Mouse (Mus musculus): Measurements from ENCODE around the gene Large1. TPM values are rescaled to one million over a fixed set of nuclear protein-coding genes. Genes with fewer than 3 reads are reported as not detected.
A peak's percentile ranks its signal among the peaks of the same experiment; 100 is the strongest.
"Not testable (repeated sequence)": the region's sequence is repeated elsewhere in the genome, so short reads cannot be mapped to it uniquely, and the experiment has no call there.

Gene Large1
- polyA plus RNA-seq, 1 experiment from 2014 or later: 16.8 TPM

- ATAC-seq (replicated peaks): no peak
- 44% methylated on average over 3 of the region's 3 CpGs for WGBS
Observed at GRCm38 (mm10) chr8:73328056-73328455, 25.3 kb downstream of the Large1 start.

DNA sequence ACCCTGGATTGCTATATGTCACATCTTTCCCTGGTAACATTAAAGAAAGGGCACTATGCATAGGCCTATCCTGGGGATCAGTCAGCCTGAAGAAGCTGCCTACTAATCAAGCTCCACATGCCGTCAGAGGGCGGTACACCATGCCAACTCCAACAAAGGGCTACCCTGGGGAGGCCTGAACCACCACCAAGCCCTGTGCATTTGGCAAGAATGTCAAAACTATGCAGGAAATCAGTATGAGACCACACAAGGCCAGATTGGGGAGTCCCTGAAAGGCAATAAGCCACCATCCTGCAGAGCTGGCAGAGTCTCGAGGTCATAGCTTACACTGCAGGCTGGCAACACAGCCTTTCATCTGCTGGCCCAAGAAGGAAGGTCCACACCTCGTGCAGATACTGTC is 28.7 kb downstream of the Large1 start:
- H3K4me3 ChIP-seq: no peak overlapping the region
- H3K9ac ChIP-seq (replicated peaks): no peak overlapping the region
- 53% methylated on average over 4 of the region's 4 CpGs for WGBS
- no peak overlapping the region for H3K27ac ChIP-seq (replicated peaks)
- H3K27me3 ChIP-seq: no peaks in the 10 kb centered on the region
- H3K4me2 ChIP-seq (replicated peaks): no peak overlapping the region
- H3K9me3 ChIP-seq: no peaks in the 10 kb centered on the region
- ATAC-seq (replicated peaks): no peak
- no peaks in the 10 kb centered on the region for H3K36me3 ChIP-seq
- peaks cover 6% of the 10 kb centered on the region for H3K4me1 ChIP-seq

More at GRCm38 (mm10) chr8:73328056-73328455, 25.3 kb downstream of the Large1 start:
- Histone ChIP-seq H3K4me3 (no peak overlapping the region), H3K9me3 (no peaks in the 10 kb centered on the region), H3K4me1 (peaks cover 6% of the 10 kb centered on the region), H3K36me3 (no peaks in the 10 kb centered on the region), H3K4me2 (replicated peaks) (no peak overlapping the region), H3K27ac (replicated peaks) (no peak overlapping the region), H3K9ac (replicated peaks) (no peak overlapping the region), H3K27me3 (no peaks in the 10 kb centered on the region)

DNA sequence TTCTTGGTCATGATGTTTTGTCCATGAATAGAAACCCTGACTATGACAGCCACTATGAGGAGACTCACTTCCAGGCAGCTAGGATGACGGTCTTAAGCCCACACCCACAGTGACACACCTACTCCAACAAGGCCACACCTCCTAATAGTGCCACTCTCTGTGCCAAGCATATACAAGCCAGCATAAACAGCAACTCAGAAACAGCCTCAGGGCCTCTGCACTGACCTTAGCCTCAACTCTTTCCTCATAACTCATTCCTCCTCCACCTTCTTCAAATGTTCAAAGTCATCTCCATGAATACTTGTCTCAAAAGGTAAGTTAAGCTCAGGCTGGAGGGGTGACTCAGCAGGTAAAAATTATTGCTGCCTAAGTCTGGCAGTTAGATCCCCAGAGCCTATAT is 29.7 kb downstream of the Large1 start:
- H3K9ac ChIP-seq (replicated peaks): no peak overlapping the region
- WGBS: 88% methylated on average over 1 of the region's 1 CpGs
- no peaks in the 10 kb centered on the region for H3K36me3 ChIP-seq
- H3K4me2 ChIP-seq (replicated peaks): no peak overlapping the region
- peaks cover 6% of the 10 kb centered on the region for H3K4me1 ChIP-seq
- no peak overlapping the region for H3K4me3 ChIP-seq
- no peaks in the 10 kb centered on the region for H3K27me3 ChIP-seq
- no peaks in the 10 kb centered on the region for H3K9me3 ChIP-seq
- no peak overlapping the region for H3K27ac ChIP-seq (replicated peaks)
- ATAC-seq (replicated peaks): no peak

DNA sequence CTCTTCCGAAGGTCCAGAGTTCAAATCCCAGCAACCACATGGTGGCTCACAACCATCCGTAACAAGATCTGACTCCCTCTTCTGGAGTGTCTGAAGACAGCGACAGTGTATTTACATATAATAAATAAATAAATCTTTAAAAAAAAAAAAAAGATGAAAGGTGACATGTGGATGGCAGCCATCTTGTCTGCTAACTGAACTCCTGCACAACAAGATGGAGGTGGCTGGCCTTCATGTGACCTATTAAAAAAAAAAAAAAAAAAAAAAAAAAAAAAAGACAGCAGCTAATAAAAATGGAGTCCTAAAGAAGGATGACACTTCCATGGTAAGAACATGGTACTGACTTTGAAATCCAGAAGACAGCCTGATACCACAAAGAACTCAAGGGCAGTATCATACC is 33.8 kb downstream of the Large1 start:
- ATAC-seq (replicated peaks): peak; percentile 66; the same call in 1 of the 2 replicates
- not testable (repeated sequence) for H3K4me3 ChIP-seq; H3K4me1 ChIP-seq; H3K9me3 ChIP-seq; H3K4me2 ChIP-seq (replicated peaks); H3K36me3 ChIP-seq; H3K27ac ChIP-seq (replicated peaks); H3K27me3 ChIP-seq; H3K9ac ChIP-seq (replicated peaks)
- 90% methylated on average over 1 of the region's 3 CpGs for WGBS

- whole genome bisulfite sequencing: 99% methylated on average over 2 of the region's 2 CpGs
- H3K4me1 ChIP-seq: no peaks in the 10 kb centered on the region
- H3K9ac ChIP-seq (replicated peaks): no peak overlapping the region
- no peak overlapping the region for H3K4me3 ChIP-seq
- no peak for ATAC-seq (replicated peaks)
- H3K9me3 ChIP-seq: no peaks in the 10 kb centered on the region
- no peak overlapping the region for H3K4me2 ChIP-seq (replicated peaks)
- H3K27ac ChIP-seq (replicated peaks): no peak overlapping the region
- H3K36me3 ChIP-seq: no peaks in the 10 kb centered on the region
- H3K27me3 ChIP-seq: no peaks in the 10 kb centered on the region
Observed at GRCm38 (mm10) chr8:73313911-73314310, 39.4 kb downstream of the Large1 start.

GRCm38 (mm10) chr8:73312714-73313607 is 40.4 kb downstream of the Large1 start:
- Histone ChIP-seq H3K9me3 (no peaks in the 10 kb centered on the region), H3K9ac (replicated peaks) (no peak overlapping the region), H3K4me1 (no peaks in the 10 kb centered on the region), H3K27me3 (no peaks in the 10 kb centered on the region), H3K27ac (replicated peaks) (no peak overlapping the region), H3K4me2 (replicated peaks) (no peak overlapping the region), H3K36me3 (no peaks in the 10 kb centered on the region), H3K4me3 (no peak overlapping the region)
- 87% methylated on average over 8 of the region's 8 CpGs for WGBS
- no peak for ATAC-seq (replicated peaks)

GRCm38 (mm10) chr8:73310471-73310870 is 42.9 kb downstream of the Large1 start:
- no peak overlapping the region for H3K4me2 ChIP-seq (replicated peaks)
- 100% methylated on average over 1 of the region's 1 CpGs for WGBS
- H3K27me3 ChIP-seq: no peaks in the 10 kb centered on the region
- ATAC-seq (replicated peaks): no peak
- H3K36me3 ChIP-seq: no peaks in the 10 kb centered on the region
- H3K4me3 ChIP-seq: no peak overlapping the region
- H3K9ac ChIP-seq (replicated peaks): no peak overlapping the region
- H3K27ac ChIP-seq (replicated peaks): no peak overlapping the region
- no peaks in the 10 kb centered on the region for H3K4me1 ChIP-seq
- H3K9me3 ChIP-seq: no peaks in the 10 kb centered on the region

- Histone ChIP-seq H3K27me3 (no peaks in the 10 kb centered on the region), H3K4me2 (replicated peaks) (no peak overlapping the region), H3K4me3 (no peak overlapping the region), H3K9me3 (no peaks in the 10 kb centered on the region), H3K9ac (replicated peaks) (no peak overlapping the region), H3K36me3 (no peaks in the 10 kb centered on the region), H3K4me1 (no peaks in the 10 kb centered on the region), H3K27ac (replicated peaks) (no peak overlapping the region)
- ATAC-seq (replicated peaks): no peak
Observed at GRCm38 (mm10) chr8:73310036-73310435, 43.3 kb downstream of the Large1 start.

- no peak overlapping the region for H3K9ac ChIP-seq (replicated peaks)
- H3K27ac ChIP-seq (replicated peaks): no peak overlapping the region
- H3K4me3 ChIP-seq: no peak overlapping the region
- no peak for ATAC-seq (replicated peaks)
- H3K27me3 ChIP-seq: no peaks in the 10 kb centered on the region
- H3K9me3 ChIP-seq: no peaks in the 10 kb centered on the region
- WGBS: 87% methylated on average over 4 of the region's 4 CpGs
- H3K4me1 ChIP-seq: no peaks in the 10 kb centered on the region
- no peaks in the 10 kb centered on the region for H3K36me3 ChIP-seq
- H3K4me2 ChIP-seq (replicated peaks): no peak overlapping the region
Observed at GRCm38 (mm10) chr8:73303907-73304306, 49.4 kb downstream of the Large1 start.

DNA sequence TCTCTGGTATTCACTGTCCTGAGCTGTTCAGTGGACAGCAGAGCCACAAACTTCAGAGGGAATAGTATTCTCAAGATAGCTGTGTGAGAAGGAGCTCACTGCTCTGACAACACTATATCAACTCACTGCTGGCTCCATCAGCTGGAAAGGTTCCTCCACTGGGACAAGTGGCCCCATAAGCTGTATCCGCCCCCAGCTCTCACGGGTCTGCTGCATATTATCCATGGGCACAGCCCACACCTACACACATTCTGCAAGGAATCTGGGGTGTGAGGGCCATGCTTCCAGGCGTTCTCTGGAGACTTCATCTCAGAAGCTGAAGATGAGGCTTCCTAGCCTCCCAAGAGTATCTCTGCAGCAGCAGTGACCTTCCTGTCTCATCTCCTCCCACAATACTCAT is 50.4 kb downstream of the Large1 start:
- Histone ChIP-seq H3K36me3 (no peaks in the 10 kb centered on the region), H3K27ac (replicated peaks) (no peak overlapping the region)
- 94% methylated on average over 3 of the region's 3 CpGs for WGBS

DNA sequence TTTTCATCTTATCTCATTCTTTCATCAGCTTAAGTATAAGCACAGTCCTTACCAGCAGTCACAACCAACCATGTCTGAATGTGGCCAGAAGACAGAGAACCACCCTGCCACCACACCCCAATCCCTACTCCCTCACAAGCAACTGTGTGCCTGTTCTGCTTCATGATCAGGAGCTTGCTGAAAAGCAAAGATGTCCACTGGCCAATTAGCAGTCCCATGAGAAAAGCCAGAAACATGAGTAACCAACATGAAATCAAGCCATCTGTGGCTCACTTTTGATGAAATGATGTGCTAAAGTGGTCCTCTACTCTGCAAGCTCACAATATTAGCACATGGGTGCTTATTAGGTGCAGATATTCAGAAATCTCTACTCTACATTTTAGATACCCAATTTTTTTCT is 57.8 kb downstream of the Large1 start:
- no peaks in the 10 kb centered on the region for H3K27me3 ChIP-seq
- no peaks in the 10 kb centered on the region for H3K9me3 ChIP-seq
- no peaks in the 10 kb centered on the region for H3K4me1 ChIP-seq
- H3K4me2 ChIP-seq (replicated peaks): no peak overlapping the region
- H3K9ac ChIP-seq (replicated peaks): no peak overlapping the region
- H3K27ac ChIP-seq (replicated peaks): no peak overlapping the region
- H3K4me3 ChIP-seq: no peak overlapping the region
- no peaks in the 10 kb centered on the region for H3K36me3 ChIP-seq
- no peak for ATAC-seq (replicated peaks)

More for the DNA sequence above, 50.4 kb downstream of the Large1 start:
- Histone ChIP-seq H3K9me3 (no peaks in the 10 kb centered on the region), H3K9ac (replicated peaks) (no peak overlapping the region), H3K4me2 (replicated peaks) (no peak overlapping the region), H3K4me3 (no peak overlapping the region), H3K27me3 (no peaks in the 10 kb centered on the region), H3K4me1 (no peaks in the 10 kb centered on the region)
- ATAC-seq (replicated peaks): no peak

DNA sequence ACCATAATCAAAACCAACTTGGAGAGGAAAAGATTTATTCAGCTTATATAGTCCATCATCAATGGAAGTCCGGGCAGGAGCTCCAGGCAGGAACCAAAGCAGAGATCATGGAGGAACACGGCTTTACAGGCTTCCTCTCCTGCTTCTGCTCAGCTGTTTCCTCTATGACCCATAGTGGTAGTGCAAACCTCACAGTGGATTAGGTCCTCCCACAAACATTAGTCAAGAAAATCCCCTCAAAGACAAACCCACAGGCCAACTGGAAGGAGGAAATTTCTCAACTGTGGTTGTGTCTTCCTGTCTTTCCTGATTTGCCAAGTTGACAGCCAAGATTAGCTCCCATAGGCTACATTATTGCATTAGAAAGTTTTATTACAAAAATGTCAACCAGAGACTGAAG is 59.7 kb downstream of the Large1 start:
- no peak overlapping the region for H3K4me3 ChIP-seq
- 90% methylated on average over 2 of the region's 2 CpGs for WGBS

DNA sequence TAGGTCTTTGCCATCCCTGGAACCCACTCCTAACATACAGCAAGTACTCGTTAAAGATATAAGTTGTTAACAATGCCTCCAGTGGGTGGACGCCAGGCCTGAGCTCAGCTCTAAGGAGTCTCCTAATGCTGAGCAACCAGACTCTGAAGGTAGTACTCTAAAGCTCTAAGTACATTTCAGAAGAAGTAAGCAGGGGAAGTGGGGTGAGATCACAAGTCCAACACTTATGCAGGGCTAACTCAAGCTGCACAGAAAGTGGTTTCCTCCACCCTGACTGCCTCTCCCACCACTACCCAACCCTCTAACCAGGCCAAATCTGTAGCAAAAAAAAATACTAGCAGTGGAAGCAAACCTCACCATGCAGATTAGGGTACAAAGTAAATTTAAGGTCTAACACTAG is 61.7 kb downstream of the Large1 start:
- Histone ChIP-seq H3K9ac (replicated peaks) (no peak overlapping the region), H3K4me2 (replicated peaks) (no peak overlapping the region), H3K4me3 (no peak overlapping the region), H3K27ac (replicated peaks) (no peak overlapping the region), H3K9me3 (no peaks in the 10 kb centered on the region), H3K27me3 (no peaks in the 10 kb centered on the region), H3K36me3 (no peaks in the 10 kb centered on the region), H3K4me1 (no peaks in the 10 kb centered on the region)
- ATAC-seq (replicated peaks): no peak
- WGBS: 80% methylated on average over 2 of the region's 2 CpGs

More for the DNA sequence above, 59.7 kb downstream of the Large1 start:
- no peak for ATAC-seq (replicated peaks)
- no peaks in the 10 kb centered on the region for H3K4me1 ChIP-seq
- H3K9me3 ChIP-seq: no peaks in the 10 kb centered on the region
- no peak overlapping the region for H3K27ac ChIP-seq (replicated peaks)
- no peaks in the 10 kb centered on the region for H3K36me3 ChIP-seq
- no peak overlapping the region for H3K4me2 ChIP-seq (replicated peaks)
- H3K27me3 ChIP-seq: no peaks in the 10 kb centered on the region
- H3K9ac ChIP-seq (replicated peaks): no peak overlapping the region
